Mouse (Mus musculus): ENCODE measurements around the gene Ppp3ca.

DNA sequence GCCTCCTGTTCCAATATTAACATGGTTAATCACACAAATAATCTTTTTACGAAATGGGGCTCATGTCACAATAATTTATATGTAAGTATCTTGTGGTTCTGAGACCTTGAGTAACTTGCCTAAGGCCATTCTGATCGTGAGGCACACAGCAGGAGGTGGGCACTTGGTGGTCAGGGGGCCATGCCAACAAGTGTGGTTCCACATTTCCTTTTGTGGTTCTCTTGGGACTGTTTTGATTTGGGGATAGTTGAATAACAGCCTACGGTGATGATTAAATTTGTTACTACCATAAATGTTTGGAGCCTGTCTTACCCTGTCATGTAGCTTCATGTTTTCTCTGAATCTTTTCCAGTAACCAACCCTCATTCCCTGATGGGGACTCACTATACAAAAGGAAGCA is 196.6 kb downstream of the Ppp3ca start:
- no peak for TF ChIP-seq MAX (IDR thresholded peaks at IDR 0.05)
- TF ChIP-seq USF1 (IDR thresholded peaks at IDR 0.05; ENCODE audit: low read depth) = no peak
